Mouse (Mus musculus) forebrain, embryonic 15.5 days (tissue): ENCODE data around the gene Suclg1. TPM values are rescaled to one million over a fixed set of nuclear protein-coding genes. Genes with fewer than 3 reads are reported as not detected.

Experiments
- ATAC-seq: fragments of 200-750 bp; cut with Nextera tagmentation; replicated peaks from 2 replicates; pipeline ENCODE4 v1.8.0; 2017; ENCODE audit warnings: mild to moderate bottlenecking, moderate TSS enrichment, moderate library complexity
- H3K27ac ChIP-seq: fragments of 300-500 bp; sonication (generic); replicated peaks from 2 replicates; pipeline ENCODE4 v1.5.1; 2015; ENCODE audit warnings: mild to moderate bottlenecking, inconsistent platforms
- H3K27me3 ChIP-seq: fragments of 300-500 bp; sonication (generic); 2 replicates; pipeline ENCODE4 v1.6.1; 2015; ENCODE audit warnings: inconsistent platforms
- H3K36me3 ChIP-seq: fragments of 300-500 bp; sonication (generic); 2 replicates; pipeline ENCODE4 v1.6.1; 2015; ENCODE audit warnings: mild to moderate bottlenecking, inconsistent platforms
- H3K4me1 ChIP-seq: fragments of 300-500 bp; sonication (generic); 2 replicates; pipeline ENCODE4 v1.6.1; 2015; ENCODE audit warnings: inconsistent platforms
- H3K4me2 ChIP-seq: fragments of 300-500 bp; sonication (generic); replicated peaks from 2 replicates; pipeline ENCODE4 v1.6.1; 2015; ENCODE audit warnings: mild to moderate bottlenecking, inconsistent platforms
- H3K4me3 ChIP-seq: fragments of 300-500 bp; sonication (generic); 2 replicates; pipeline ENCODE4 v1.5.1; 2015; ENCODE audit warnings: mild to moderate bottlenecking, inconsistent platforms
- H3K9ac ChIP-seq: fragments of 300-500 bp; sonication (generic); replicated peaks from 2 replicates; pipeline ENCODE4 v1.6.1; 2015; ENCODE audit warnings: mild to moderate bottlenecking, inconsistent platforms
- H3K9me3 ChIP-seq: fragments of 300-500 bp; sonication (generic); 2 replicates; pipeline ENCODE4 v1.6.1; 2016; ENCODE audit warnings: inconsistent platforms
- whole genome bisulfite sequencing: fragments of 180-500 bp; shearing (Covaris S2); methylation state at CpG from one replicate; pipeline ENCODE4 v1.1.7; 2015; ENCODE audit warnings: mixed read lengths; 5-methylcytosine and 5-hydroxymethylcytosine counted together
- polyA plus RNA-seq: library from polyadenylated mRNA; unstranded; fragments of >200 nt; fragmentation: Nextera tagmentation; extraction: Ambion mirVana; gene quantifications from 2 replicates; pipeline ENCODE4 v1.2.1, GENCODE M21; 2015

Gene Suclg1
- polyA plus RNA-seq, 1 experiment from 2014 or later: 132 TPM

DNA sequence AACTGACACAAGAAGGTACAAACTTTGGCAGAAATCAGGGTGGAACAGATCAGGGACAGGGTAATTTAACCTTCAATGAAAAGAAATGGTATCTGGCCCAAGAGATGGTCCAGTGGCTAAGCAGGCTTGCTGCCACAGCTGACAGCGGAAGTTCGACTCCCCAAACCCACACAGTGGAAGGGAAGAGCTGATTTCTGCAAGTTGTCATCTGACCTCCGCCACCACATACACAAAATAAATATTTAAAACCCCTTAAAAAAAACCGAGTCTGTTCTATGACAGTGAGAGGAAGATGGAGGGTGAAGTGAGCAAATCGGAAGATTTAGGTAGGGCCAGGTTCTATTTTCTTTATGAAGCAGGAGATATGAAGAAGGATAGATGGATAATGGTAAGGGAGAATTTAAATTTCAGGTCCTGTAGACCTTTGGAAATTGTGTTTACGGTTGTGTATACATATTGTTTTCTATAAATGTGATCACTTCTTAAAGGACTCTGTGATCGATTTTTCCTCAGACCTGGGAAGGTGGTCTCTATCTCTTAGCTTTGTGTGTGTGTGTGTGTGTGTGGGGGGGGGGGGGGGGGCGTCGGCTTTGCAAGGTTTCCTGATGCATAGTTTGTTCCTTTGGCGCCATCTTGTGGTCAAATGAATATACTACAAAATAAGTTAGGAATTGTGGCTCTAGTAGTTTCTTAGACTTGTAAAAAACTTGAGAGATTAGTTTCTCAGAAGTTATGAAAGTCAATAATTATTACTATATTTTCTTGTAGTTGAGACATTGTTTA is 20.6 kb upstream of the Suclg1 start:
- no peak overlapping the region for H3K4me3 ChIP-seq
- no peak overlapping the region for H3K4me2 ChIP-seq
- H3K27me3 ChIP-seq: no peaks in the 10 kb centered on the region
- H3K36me3 ChIP-seq: no peaks in the 10 kb centered on the region
- WGBS: 49% methylated on average over 10 of the region's 10 CpGs
- ATAC-seq: 0 out of 2 replicates have a peak, but pooled peaks have one; percentile 53
- peaks cover 6% of the 10 kb centered on the region for H3K4me1 ChIP-seq
- H3K9me3 ChIP-seq: no peaks in the 10 kb centered on the region
- H3K9ac ChIP-seq: no peak overlapping the region
- no peak overlapping the region for H3K27ac ChIP-seq

GRCm38 (mm10) chr6:73228408-73228807 is 19.8 kb upstream of the Suclg1 start:
- Histone ChIP-seq H3K27ac (no peak overlapping the region), H3K9ac (no peak overlapping the region), H3K36me3 (no peaks in the 10 kb centered on the region), H3K4me3 (no peak overlapping the region), H3K4me1 (no peaks in the 10 kb centered on the region), H3K4me2 (no peak overlapping the region), H3K9me3 (no peaks in the 10 kb centered on the region), H3K27me3 (no peaks in the 10 kb centered on the region)
- WGBS: 70% methylated on average over 4 of the region's 4 CpGs
- no peak for ATAC-seq

DNA sequence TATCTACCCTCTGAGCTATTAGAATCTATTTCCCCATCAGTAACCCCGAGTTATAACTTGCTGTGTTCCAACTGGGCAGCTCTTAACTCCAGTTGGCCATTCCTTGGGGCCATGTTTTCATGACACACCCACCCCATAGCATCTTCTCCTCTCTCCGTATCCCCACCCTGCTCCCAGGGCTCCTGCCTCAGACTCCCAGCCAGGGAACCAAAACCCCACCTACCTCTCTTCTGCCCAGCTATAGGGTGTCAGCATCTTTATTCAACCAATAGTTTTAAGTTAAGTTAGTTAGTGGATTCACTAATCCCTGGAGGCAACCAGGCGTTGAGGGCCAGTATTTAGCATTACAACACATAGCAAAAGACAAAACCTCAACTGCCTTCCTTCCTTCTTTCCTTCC is 19.3 kb upstream of the Suclg1 start:
- ATAC-seq: no peak
- Histone ChIP-seq H3K27me3 (no peaks in the 10 kb centered on the region), H3K27ac (no peak overlapping the region), H3K4me1 (no peaks in the 10 kb centered on the region), H3K4me3 (no peak overlapping the region), H3K4me2 (no peak overlapping the region), H3K36me3 (no peaks in the 10 kb centered on the region), H3K9me3 (no peaks in the 10 kb centered on the region), H3K9ac (no peak overlapping the region)
- 68% methylated on average over 3 of the region's 3 CpGs for WGBS

GRCm38 (mm10) chr6:73232152-73232584 is 16.0 kb upstream of the Suclg1 start:
- Histone ChIP-seq H3K9me3 (no peaks in the 10 kb centered on the region), H3K4me3 (no peak overlapping the region), H3K36me3 (no peaks in the 10 kb centered on the region), H3K9ac (no peak overlapping the region), H3K4me1 (no peaks in the 10 kb centered on the region), H3K4me2 (no peak overlapping the region), H3K27ac (no peak overlapping the region), H3K27me3 (no peaks in the 10 kb centered on the region)
- no peak for ATAC-seq
- WGBS: 84% methylated on average over 12 of the region's 12 CpGs

- Histone ChIP-seq H3K36me3 (no peaks in the 10 kb centered on the region), H3K9ac (no peak overlapping the region), H3K9me3 (no peaks in the 10 kb centered on the region), H3K4me1 (no peaks in the 10 kb centered on the region), H3K27me3 (no peaks in the 10 kb centered on the region), H3K4me2 (no peak overlapping the region), H3K27ac (no peak overlapping the region), H3K4me3 (no peak overlapping the region)
- 92% methylated on average over 6 of the region's 6 CpGs for WGBS
- no peak for ATAC-seq
These were observed 14.9 kb upstream of the Suclg1 start for GRCm38 (mm10) chr6:73233202-73233726.

- Histone ChIP-seq H3K4me2 (no peak overlapping the region), H3K27me3 (no peaks in the 10 kb centered on the region), H3K9ac (no peak overlapping the region), H3K9me3 (no peaks in the 10 kb centered on the region), H3K4me1 (no peaks in the 10 kb centered on the region), H3K36me3 (no peaks in the 10 kb centered on the region), H3K27ac (no peak overlapping the region), H3K4me3 (no peak overlapping the region)
- ATAC-seq: no peak
- 81% methylated on average over 6 of the region's 6 CpGs for WGBS
These were observed 13.8 kb upstream of the Suclg1 start for GRCm38 (mm10) chr6:73234302-73234900.

DNA sequence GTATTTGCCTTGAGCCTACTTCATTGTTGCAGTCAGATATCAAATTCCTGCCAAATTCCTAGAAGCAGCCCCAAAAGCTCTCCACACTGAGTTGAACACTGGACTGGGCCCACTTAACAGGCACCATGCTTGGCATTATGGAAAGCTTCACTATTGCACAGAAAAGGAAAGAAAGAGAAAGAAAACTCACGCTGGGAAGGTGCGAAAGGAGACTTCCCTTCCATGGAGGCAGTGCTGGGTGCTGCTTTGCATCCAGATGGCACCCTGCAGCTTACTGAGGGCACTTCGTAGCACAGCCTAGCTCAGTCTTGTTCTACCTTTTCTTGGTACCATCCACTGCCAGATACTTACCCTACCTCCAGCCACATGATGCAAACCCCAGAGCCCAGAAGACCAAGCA is 12.5 kb upstream of the Suclg1 start:
- H3K9me3 ChIP-seq: no peaks in the 10 kb centered on the region
- H3K4me3 ChIP-seq: no peak overlapping the region
- H3K36me3 ChIP-seq: no peaks in the 10 kb centered on the region
- H3K4me1 ChIP-seq: no peaks in the 10 kb centered on the region
- H3K4me2 ChIP-seq: no peak overlapping the region
- ATAC-seq: no peak
- no peak overlapping the region for H3K27ac ChIP-seq
- WGBS: 65% methylated on average over 3 of the region's 3 CpGs
- H3K9ac ChIP-seq: no peak overlapping the region
- H3K27me3 ChIP-seq: no peaks in the 10 kb centered on the region

DNA sequence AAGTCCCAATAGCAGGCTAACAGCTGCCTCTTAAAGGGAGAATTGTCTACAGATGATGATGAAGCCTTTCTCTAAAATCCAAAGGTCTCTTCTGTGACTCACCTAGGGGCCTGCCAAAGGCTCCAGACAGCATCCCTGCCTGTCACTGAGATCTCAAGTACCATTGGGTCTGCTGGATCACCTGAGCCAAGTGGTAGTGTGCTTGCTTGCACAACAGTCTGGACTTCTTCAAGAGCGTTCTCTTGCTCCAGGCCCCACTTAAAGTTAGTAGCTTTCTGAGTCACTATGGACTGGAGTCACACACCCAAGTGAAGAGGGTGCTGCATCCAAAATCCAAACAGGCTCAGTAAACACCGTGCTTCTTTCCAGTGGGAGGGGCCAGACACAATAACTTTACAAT is 1.4 kb upstream of the Suclg1 start:
- H3K36me3 ChIP-seq: no peaks in the 10 kb centered on the region
- 78% methylated on average over 2 of the region's 2 CpGs for WGBS

DNA sequence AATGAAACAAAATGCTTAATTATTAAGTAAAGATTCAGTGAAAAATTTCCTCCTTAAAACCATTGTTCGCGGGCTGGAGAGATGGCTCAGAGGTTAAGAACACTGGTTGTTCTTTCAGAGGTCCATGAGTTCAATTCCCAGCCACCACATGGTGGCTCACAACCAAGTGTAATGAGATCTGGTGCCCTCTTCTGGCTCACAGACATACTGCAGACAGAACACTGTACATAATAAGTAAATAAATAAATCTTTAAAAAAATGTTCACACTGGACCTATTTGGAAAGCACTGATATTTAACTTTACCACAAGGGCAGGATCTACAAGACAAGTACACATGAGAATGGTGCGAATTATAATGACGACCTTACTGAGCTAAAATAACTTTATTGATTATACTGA is 730 bp upstream of the Suclg1 start:
- Histone ChIP-seq H3K4me3 (peak overlapping the region; percentile 92), H3K36me3 (no peaks in the 10 kb centered on the region), H3K9ac (no peak overlapping the region), H3K4me2 (peak overlapping the region; percentile 61), H3K27me3 (no peaks in the 10 kb centered on the region), H3K4me1 (peaks cover 22% of the 10 kb centered on the region), H3K9me3 (no peaks in the 10 kb centered on the region), H3K27ac (no peak overlapping the region)
- ATAC-seq: no peak
- WGBS: 44% methylated on average over 4 of the region's 4 CpGs

More for the DNA sequence above, 1.4 kb upstream of the Suclg1 start:
- H3K4me1 ChIP-seq: peaks cover 20% of the 10 kb centered on the region
- ATAC-seq: no peak
- H3K9me3 ChIP-seq: no peaks in the 10 kb centered on the region
- H3K4me3 ChIP-seq: no peak overlapping the region
- H3K27ac ChIP-seq: no peak overlapping the region
- no peak overlapping the region for H3K4me2 ChIP-seq
- H3K9ac ChIP-seq: no peak overlapping the region
- no peaks in the 10 kb centered on the region for H3K27me3 ChIP-seq

- Histone ChIP-seq H3K9ac (peak overlapping the region; percentile 90), H3K9me3 (no peaks in the 10 kb centered on the region), H3K4me3 (peak overlapping the region; percentile 92), H3K4me2 (peak overlapping the region; percentile 61), H3K27me3 (no peaks in the 10 kb centered on the region), H3K27ac (no peak overlapping the region), H3K4me1 (peaks cover 22% of the 10 kb centered on the region), H3K36me3 (no peaks in the 10 kb centered on the region)
- 8% methylated on average over 12 of the region's 12 CpGs for WGBS
- peak; percentile 2; the same call in 1 of the 2 replicates for ATAC-seq
These were observed 854 bp downstream of the Suclg1 start for GRCm38 (mm10) chr6:73249049-73249422.

- Histone ChIP-seq H3K27me3 (no peaks in the 10 kb centered on the region), H3K9ac (no peak overlapping the region), H3K9me3 (no peaks in the 10 kb centered on the region), H3K27ac (no peak overlapping the region), H3K4me3 (peak overlapping the region; percentile 92; the same call in 1 of the 2 replicates), H3K36me3 (no peaks in the 10 kb centered on the region), H3K4me2 (0 out of 2 replicates have a peak overlapping the region, but pooled peaks have one; percentile 61), H3K4me1 (peaks cover 22% of the 10 kb centered on the region)
- ATAC-seq: no peak
- 87% methylated on average over 4 of the region's 4 CpGs for WGBS
These were observed 1.7 kb downstream of the Suclg1 start for GRCm38 (mm10) chr6:73249851-73250250.

GRCm38 (mm10) chr6:73251336-73251735 is 3.2 kb downstream of the Suclg1 start:
- Histone ChIP-seq H3K4me1 (peaks cover 22% of the 10 kb centered on the region), H3K4me2 (no peak overlapping the region), H3K9ac (no peak overlapping the region), H3K4me3 (no peak overlapping the region), H3K36me3 (no peaks in the 10 kb centered on the region), H3K27me3 (no peaks in the 10 kb centered on the region), H3K9me3 (no peaks in the 10 kb centered on the region), H3K27ac (no peak overlapping the region)
- no peak for ATAC-seq
- WGBS: 90% methylated on average over 11 of the region's 11 CpGs
